Mouse (Mus musculus): ENCODE data around the gene Lsm10. TPM values are rescaled to one million over a fixed set of nuclear protein-coding genes. Genes with fewer than 3 reads are reported as not detected.

Lsm10 gene
- polyA plus RNA-seq, 1 experiment from 2014 or later = 41.8 TPM

DNA sequence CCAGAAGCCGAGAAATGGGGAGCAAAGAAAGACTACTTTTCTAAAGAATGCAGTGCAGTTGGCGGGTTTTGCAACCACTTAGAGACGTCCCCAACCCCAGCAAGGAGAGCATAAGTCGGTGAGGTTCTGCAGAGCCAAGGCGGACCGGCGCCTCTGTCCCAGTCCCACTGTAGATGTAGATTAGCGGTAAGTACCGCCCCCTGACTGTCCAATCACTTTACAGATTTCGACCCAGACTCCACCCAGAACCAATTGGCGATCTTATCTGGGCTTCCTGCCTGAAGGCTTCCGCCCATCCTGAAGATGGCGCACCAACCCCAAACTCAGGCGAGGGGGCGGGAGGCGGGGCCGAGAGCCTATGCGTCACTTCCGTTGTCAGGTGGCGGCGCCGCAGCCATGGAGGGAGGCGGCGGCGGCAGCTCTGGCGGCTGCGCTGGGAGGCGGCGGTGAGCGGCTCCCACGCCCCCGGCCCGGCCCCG lies 7.2 kb downstream of the Lsm10 start, which contains the start of gene Stk40:
Stk40 (plus strand) TSS at position 368 of the 479 bp plus-strand sequence.
- peak; percentile 38 for TF ChIP-seq EP300 (optimal IDR thresholded peaks at IDR 0.05)
- peak; percentile 83 for TF ChIP-seq CTCF (IDR thresholded peaks at IDR 0.05; ENCODE audit: low read depth)
- WGBS = 1% methylated on average over 34 of the region's 34 CpGs
- no peaks in the 10 kb centered on the region for H3K27me3 ChIP-seq (ENCODE audit: control insufficient read depth, insufficient read depth, low read length)
- ATAC-seq (ENCODE audit: low FRiP score, low TSS enrichment) = peak; percentile 95
- H3K27ac ChIP-seq (replicated peaks) = peak within 1 kb of the TSS; percentile 95
- peaks cover 9% of the 10 kb centered on the region for H3K4me1 ChIP-seq (replicated peaks; ENCODE audit: control insufficient read depth, insufficient read depth)
- H3K36me3 ChIP-seq (ENCODE audit: control insufficient read depth, insufficient read depth, low read length) = no peaks in the 10 kb centered on the region
- peak within 1 kb of the TSS; percentile 97 for H3K4me3 ChIP-seq (ENCODE audit: low read depth, low read length)
- peak; percentile 98 for DNase-seq (ENCODE audit: low spot score)
- no peaks in the 10 kb centered on the region for H3K9me3 ChIP-seq (ENCODE audit: control insufficient read depth, low read length)
- peak within 1 kb of the TSS; percentile 90 for H3K4me2 ChIP-seq (replicated peaks; ENCODE audit: low read depth)
- peak within 1 kb of the TSS; percentile 95 for H3K9ac ChIP-seq (ENCODE audit: low read length)

DNA sequence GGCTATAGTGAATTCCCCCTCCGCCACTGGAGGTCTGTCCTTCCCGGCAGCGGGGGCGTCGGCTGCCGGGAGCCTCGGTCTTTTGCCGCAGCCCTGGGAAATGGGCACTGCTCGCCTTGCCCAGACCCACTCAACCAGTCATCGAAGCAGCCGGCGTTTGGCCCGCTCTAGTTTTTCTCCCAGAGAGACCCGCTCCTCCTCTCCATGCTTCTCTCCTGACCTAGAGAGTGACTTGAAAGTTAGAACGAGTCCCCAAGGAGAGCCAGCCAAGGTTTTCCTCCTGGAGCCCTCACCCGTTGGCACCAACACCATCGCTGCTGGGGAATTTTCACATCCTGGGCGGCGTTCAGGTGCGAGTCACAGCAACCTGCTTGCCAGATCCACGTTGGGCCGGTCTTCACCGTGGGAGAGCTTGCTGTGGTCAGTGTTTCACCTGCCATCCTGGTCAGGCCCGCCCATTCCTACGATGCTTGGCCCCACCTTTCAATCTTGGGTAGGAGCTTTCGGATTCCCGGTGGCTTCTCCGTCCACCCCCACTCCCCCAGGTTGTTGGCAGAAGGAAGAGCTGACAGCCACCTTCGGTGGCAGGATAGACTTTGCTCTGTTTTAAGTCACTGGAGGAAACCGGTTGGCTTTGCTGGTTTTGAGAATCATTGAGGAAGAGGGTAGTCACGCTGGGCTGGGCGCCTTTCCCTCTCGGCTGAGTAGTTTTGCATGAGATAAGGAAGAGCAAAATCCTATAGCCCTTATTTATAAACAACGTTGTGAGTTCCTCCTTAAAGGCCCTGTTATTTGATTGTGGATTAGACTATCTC lies 8.0 kb downstream of the Lsm10 start:
- Histone ChIP-seq H3K36me3 (ENCODE audit: control insufficient read depth, insufficient read depth, low read length) (no peaks in the 10 kb centered on the region), H3K9ac (ENCODE audit: low read length) (peak overlapping the region; percentile 95), H3K4me3 (ENCODE audit: low read depth, low read length) (peak overlapping the region; percentile 97), H3K9me3 (ENCODE audit: control insufficient read depth, low read length) (no peaks in the 10 kb centered on the region), H3K4me1 (replicated peaks; ENCODE audit: control insufficient read depth, insufficient read depth) (peaks cover 9% of the 10 kb centered on the region), H3K27me3 (ENCODE audit: control insufficient read depth, insufficient read depth, low read length) (no peaks in the 10 kb centered on the region), H3K27ac (replicated peaks) (peak overlapping the region; percentile 95), H3K4me2 (replicated peaks; ENCODE audit: low read depth) (peak overlapping the region; percentile 90)
- no peak for TF ChIP-seq CTCF (IDR thresholded peaks at IDR 0.05; ENCODE audit: low read depth)
- TF ChIP-seq EP300 (optimal IDR thresholded peaks at IDR 0.05) = no peak
- DNase-seq (ENCODE audit: low spot score) (peak; percentile 68), ATAC-seq (ENCODE audit: low FRiP score, low TSS enrichment) (peak; percentile 3; the same call in 1 of the 2 replicates)
- WGBS = 2% methylated on average over 34 of the region's 34 CpGs

DNA sequence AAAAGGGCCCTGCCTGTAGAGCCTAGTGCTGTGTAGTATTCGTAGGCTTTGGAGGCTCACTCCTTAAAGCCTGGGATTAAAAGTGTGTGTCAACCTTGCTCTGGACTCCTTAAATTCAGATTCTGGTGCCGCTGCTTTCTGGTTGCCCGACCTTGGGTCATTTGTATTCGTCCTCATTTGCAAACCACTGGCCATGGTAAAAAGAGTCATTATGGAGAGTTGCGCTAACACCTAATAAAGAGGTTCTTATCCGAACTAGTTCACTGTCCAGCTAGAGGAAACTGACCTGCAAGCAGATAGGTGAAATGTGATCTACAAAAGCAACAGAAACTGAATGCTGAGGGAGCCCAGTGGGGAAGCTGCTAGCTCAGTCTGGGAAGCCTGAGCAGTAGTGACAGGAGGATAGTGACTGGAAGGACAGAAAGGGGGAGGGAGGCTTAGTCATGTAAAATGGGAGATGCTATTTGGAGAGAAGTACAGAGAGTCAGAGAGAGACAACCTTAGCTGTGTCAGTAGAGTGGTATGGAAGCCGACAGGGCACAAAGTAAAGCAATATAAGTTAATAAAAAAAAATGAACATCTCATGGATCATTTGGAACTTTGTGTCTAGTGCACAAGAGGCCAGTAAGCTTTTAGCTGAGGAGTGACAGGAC lies 8.8 kb downstream of the Lsm10 start:
- 67% methylated on average over 7 of the region's 7 CpGs for WGBS
- Histone ChIP-seq H3K4me2 (replicated peaks; ENCODE audit: low read depth) (peak overlapping the region; percentile 90), H3K9me3 (ENCODE audit: control insufficient read depth, low read length) (no peaks in the 10 kb centered on the region), H3K27ac (replicated peaks) (no peak overlapping the region), H3K4me3 (ENCODE audit: low read depth, low read length) (peak overlapping the region; percentile 97), H3K4me1 (replicated peaks; ENCODE audit: control insufficient read depth, insufficient read depth) (peaks cover 16% of the 10 kb centered on the region), H3K9ac (ENCODE audit: low read length) (peak overlapping the region; percentile 95; the same call in 1 of the 2 replicates), H3K27me3 (ENCODE audit: control insufficient read depth, insufficient read depth, low read length) (no peaks in the 10 kb centered on the region), H3K36me3 (ENCODE audit: control insufficient read depth, insufficient read depth, low read length) (no peaks in the 10 kb centered on the region)
- TF ChIP-seq EP300 (optimal IDR thresholded peaks at IDR 0.05) = no peak
- no peak for DNase-seq (ENCODE audit: low spot score)
- no peak for ATAC-seq (ENCODE audit: low FRiP score, low TSS enrichment)

- ATAC-seq (ENCODE audit: low FRiP score, low TSS enrichment) (no peak), DNase-seq (ENCODE audit: low spot score) (no peak)
- Histone ChIP-seq H3K4me3 (ENCODE audit: low read depth, low read length) (no peak overlapping the region), H3K9me3 (ENCODE audit: control insufficient read depth, low read length) (no peaks in the 10 kb centered on the region), H3K4me1 (replicated peaks; ENCODE audit: control insufficient read depth, insufficient read depth) (peaks cover 15% of the 10 kb centered on the region; the same call in 1 of the 2 replicates), H3K9ac (ENCODE audit: low read length) (no peak overlapping the region), H3K36me3 (ENCODE audit: control insufficient read depth, insufficient read depth, low read length) (no peaks in the 10 kb centered on the region), H3K27ac (replicated peaks) (peak overlapping the region; percentile 40; the same call in 1 of the 2 replicates), H3K27me3 (ENCODE audit: control insufficient read depth, insufficient read depth, low read length) (no peaks in the 10 kb centered on the region), H3K4me2 (replicated peaks; ENCODE audit: low read depth) (no peak overlapping the region)
- TF ChIP-seq EP300 (optimal IDR thresholded peaks at IDR 0.05) (no peak), CTCF (IDR thresholded peaks at IDR 0.05; ENCODE audit: low read depth) (no peak)
- WGBS = 55% methylated on average over 8 of the region's 8 CpGs
Measured at GRCm38 (mm10) chr4:126108061-126108740, 11.8 kb downstream of the Lsm10 start.

GRCm38 (mm10) chr4:126109613-126110373 lies 13.4 kb downstream of the Lsm10 start:
- no peak for ATAC-seq (ENCODE audit: low FRiP score, low TSS enrichment)
- Histone ChIP-seq H3K9me3 (ENCODE audit: control insufficient read depth, low read length) (no peaks in the 10 kb centered on the region), H3K9ac (ENCODE audit: low read length) (peak overlapping the region; percentile 31), H3K4me1 (replicated peaks; ENCODE audit: control insufficient read depth, insufficient read depth) (peaks cover 13% of the 10 kb centered on the region; the same call in 1 of the 2 replicates), H3K27me3 (ENCODE audit: control insufficient read depth, insufficient read depth, low read length) (no peaks in the 10 kb centered on the region), H3K4me3 (ENCODE audit: low read depth, low read length) (no peak overlapping the region), H3K36me3 (ENCODE audit: control insufficient read depth, insufficient read depth, low read length) (no peaks in the 10 kb centered on the region), H3K27ac (replicated peaks) (peak overlapping the region; percentile 90), H3K4me2 (replicated peaks; ENCODE audit: low read depth) (peak overlapping the region; percentile 30)
- TF ChIP-seq CTCF (IDR thresholded peaks at IDR 0.05; ENCODE audit: low read depth) (no peak), EP300 (optimal IDR thresholded peaks at IDR 0.05) (no peak)
- no peak for DNase-seq (ENCODE audit: low spot score)
- WGBS = 51% methylated on average over 10 of the region's 10 CpGs

Data from stomach, postnatal 0 days (tissue).